Mouse (Mus musculus): ENCODE results near the gene Prdm1. TPM values are rescaled to one million over a fixed set of nuclear protein-coding genes. Genes with fewer than 3 reads are reported as not detected.

Prdm1 gene
- polyA plus RNA-seq, 1 experiment, result 1.7 TPM

GRCm38 (mm10) chr10:44427426-44427825 is 100.9 kb downstream of the Prdm1 start:
- no peak overlapping the region for H3K27ac ChIP-seq (ENCODE audit: control insufficient read depth, insufficient read depth, low read length)
- TF ChIP-seq POLR2A (IDR thresholded peaks at IDR 0.05; ENCODE audit: control insufficient read depth, extremely low read depth, insufficient read depth, low read length, poor library complexity) (no peak), CTCF (IDR thresholded peaks at IDR 0.05; ENCODE audit: borderline replicate concordance, control insufficient read depth, extremely low read depth, insufficient read depth, low read length, poor library complexity) (no peak)

GRCm38 (mm10) chr10:44425013-44425412 is 103.3 kb downstream of the Prdm1 start:
- no peak for DNase-seq
- Histone ChIP-seq H3K4me3 (ENCODE audit: control insufficient read depth, insufficient read depth, low read length) (no peak overlapping the region), H3K36me3 (ENCODE audit: control insufficient read depth, insufficient read depth, low read length) (no peaks in the 10 kb centered on the region), H3K27me3 (ENCODE audit: control insufficient read depth, insufficient read depth, low read length) (no peaks in the 10 kb centered on the region), H3K27ac (ENCODE audit: control insufficient read depth, insufficient read depth, low read length) (no peak overlapping the region), H3K4me1 (replicated peaks; ENCODE audit: control insufficient read depth, insufficient read depth, low read length) (peaks cover 9% of the 10 kb centered on the region)
- TF ChIP-seq CTCF (IDR thresholded peaks at IDR 0.05; ENCODE audit: borderline replicate concordance, control insufficient read depth, extremely low read depth, insufficient read depth, low read length, poor library complexity) (no peak), POLR2A (IDR thresholded peaks at IDR 0.05; ENCODE audit: control insufficient read depth, extremely low read depth, insufficient read depth, low read length, poor library complexity) (no peak)
- WGBS, result 43% methylated on average over 6 of the region's 6 CpGs

More at GRCm38 (mm10) chr10:44427426-44427825, 100.9 kb downstream of the Prdm1 start:
- DNase-seq, result no peak
- H3K4me3 ChIP-seq (ENCODE audit: control insufficient read depth, insufficient read depth, low read length), result no peak overlapping the region
- H3K27me3 ChIP-seq (ENCODE audit: control insufficient read depth, insufficient read depth, low read length), result no peaks in the 10 kb centered on the region
- peaks cover 9% of the 10 kb centered on the region for H3K4me1 ChIP-seq (replicated peaks; ENCODE audit: control insufficient read depth, insufficient read depth, low read length)
- no peaks in the 10 kb centered on the region for H3K36me3 ChIP-seq (ENCODE audit: control insufficient read depth, insufficient read depth, low read length)
- 46% methylated on average over 11 of the region's 11 CpGs for WGBS

- Histone ChIP-seq H3K4me3 (ENCODE audit: control insufficient read depth, insufficient read depth, low read length) (no peak overlapping the region), H3K27me3 (ENCODE audit: control insufficient read depth, insufficient read depth, low read length) (no peaks in the 10 kb centered on the region), H3K4me1 (replicated peaks; ENCODE audit: control insufficient read depth, insufficient read depth, low read length) (no peaks in the 10 kb centered on the region), H3K27ac (ENCODE audit: control insufficient read depth, insufficient read depth, low read length) (no peak overlapping the region), H3K36me3 (ENCODE audit: control insufficient read depth, insufficient read depth, low read length) (no peaks in the 10 kb centered on the region)
- no peak for DNase-seq
- TF ChIP-seq CTCF (IDR thresholded peaks at IDR 0.05; ENCODE audit: borderline replicate concordance, control insufficient read depth, extremely low read depth, insufficient read depth, low read length, poor library complexity) (no peak), POLR2A (IDR thresholded peaks at IDR 0.05; ENCODE audit: control insufficient read depth, extremely low read depth, insufficient read depth, low read length, poor library complexity) (no peak)
- 30% methylated on average over 1 of the region's 1 CpGs for WGBS
Measured at GRCm38 (mm10) chr10:44421896-44422295, 106.4 kb downstream of the Prdm1 start.

GRCm38 (mm10) chr10:44420211-44420610 is 108.1 kb downstream of the Prdm1 start:
- TF ChIP-seq CTCF (IDR thresholded peaks at IDR 0.05; ENCODE audit: borderline replicate concordance, control insufficient read depth, extremely low read depth, insufficient read depth, low read length, poor library complexity), result no peak
- no peak for TF ChIP-seq POLR2A (IDR thresholded peaks at IDR 0.05; ENCODE audit: control insufficient read depth, extremely low read depth, insufficient read depth, low read length, poor library complexity)
- no peak for DNase-seq
- Histone ChIP-seq H3K4me3 (ENCODE audit: control insufficient read depth, insufficient read depth, low read length) (no peak overlapping the region), H3K27ac (ENCODE audit: control insufficient read depth, insufficient read depth, low read length) (no peak overlapping the region), H3K36me3 (ENCODE audit: control insufficient read depth, insufficient read depth, low read length) (no peaks in the 10 kb centered on the region), H3K27me3 (ENCODE audit: control insufficient read depth, insufficient read depth, low read length) (no peaks in the 10 kb centered on the region), H3K4me1 (replicated peaks; ENCODE audit: control insufficient read depth, insufficient read depth, low read length) (no peaks in the 10 kb centered on the region)
- 95% methylated on average over 3 of the region's 3 CpGs for WGBS

- 87% methylated on average over 2 of the region's 2 CpGs for WGBS
- no peak for DNase-seq
- TF ChIP-seq CTCF (IDR thresholded peaks at IDR 0.05; ENCODE audit: borderline replicate concordance, control insufficient read depth, extremely low read depth, insufficient read depth, low read length, poor library complexity) (no peak), POLR2A (IDR thresholded peaks at IDR 0.05; ENCODE audit: control insufficient read depth, extremely low read depth, insufficient read depth, low read length, poor library complexity) (no peak)
- Histone ChIP-seq H3K4me1 (replicated peaks; ENCODE audit: control insufficient read depth, insufficient read depth, low read length) (no peaks in the 10 kb centered on the region), H3K36me3 (ENCODE audit: control insufficient read depth, insufficient read depth, low read length) (no peaks in the 10 kb centered on the region), H3K27ac (ENCODE audit: control insufficient read depth, insufficient read depth, low read length) (no peak overlapping the region), H3K27me3 (ENCODE audit: control insufficient read depth, insufficient read depth, low read length) (no peaks in the 10 kb centered on the region), H3K4me3 (ENCODE audit: control insufficient read depth, insufficient read depth, low read length) (no peak overlapping the region)
Measured at GRCm38 (mm10) chr10:44418901-44419300, 109.4 kb downstream of the Prdm1 start.

GRCm38 (mm10) chr10:44415576-44415975 is 112.7 kb downstream of the Prdm1 start:
- Histone ChIP-seq H3K4me1 (replicated peaks; ENCODE audit: control insufficient read depth, insufficient read depth, low read length) (no peaks in the 10 kb centered on the region), H3K27me3 (ENCODE audit: control insufficient read depth, insufficient read depth, low read length) (no peaks in the 10 kb centered on the region), H3K27ac (ENCODE audit: control insufficient read depth, insufficient read depth, low read length) (no peak overlapping the region), H3K4me3 (ENCODE audit: control insufficient read depth, insufficient read depth, low read length) (no peak overlapping the region), H3K36me3 (ENCODE audit: control insufficient read depth, insufficient read depth, low read length) (no peaks in the 10 kb centered on the region)
- no peak for DNase-seq
- TF ChIP-seq POLR2A (IDR thresholded peaks at IDR 0.05; ENCODE audit: control insufficient read depth, extremely low read depth, insufficient read depth, low read length, poor library complexity) (no peak), CTCF (IDR thresholded peaks at IDR 0.05; ENCODE audit: borderline replicate concordance, control insufficient read depth, extremely low read depth, insufficient read depth, low read length, poor library complexity) (no peak)
- WGBS, result 94% methylated on average over 3 of the region's 3 CpGs

- no peak overlapping the region for H3K4me3 ChIP-seq (ENCODE audit: control insufficient read depth, insufficient read depth, low read length)
- no peak for DNase-seq
- WGBS, result 13% methylated on average over 11 of the region's 11 CpGs
- peaks cover 5% of the 10 kb centered on the region; the same call in 1 of the 2 replicates for H3K4me1 ChIP-seq (replicated peaks; ENCODE audit: control insufficient read depth, insufficient read depth, low read length)
- TF ChIP-seq POLR2A (IDR thresholded peaks at IDR 0.05; ENCODE audit: control insufficient read depth, extremely low read depth, insufficient read depth, low read length, poor library complexity) (no peak), CTCF (IDR thresholded peaks at IDR 0.05; ENCODE audit: borderline replicate concordance, control insufficient read depth, extremely low read depth, insufficient read depth, low read length, poor library complexity) (no peak)
- H3K27me3 ChIP-seq (ENCODE audit: control insufficient read depth, insufficient read depth, low read length), result no peaks in the 10 kb centered on the region
- no peaks in the 10 kb centered on the region for H3K36me3 ChIP-seq (ENCODE audit: control insufficient read depth, insufficient read depth, low read length)
- no peak overlapping the region for H3K27ac ChIP-seq (ENCODE audit: control insufficient read depth, insufficient read depth, low read length)
Measured at GRCm38 (mm10) chr10:44409958-44410357, 118.3 kb downstream of the Prdm1 start.

Data from thymus, adult 2 months (tissue).